Mouse (Mus musculus): ENCODE data around the gene Ccr8.

GRCm38 (mm10) chr9:120068047-120068446, 23.9 kb upstream of the Ccr8 start:
- TF ChIP-seq CTCF (IDR thresholded peaks at IDR 0.05; ENCODE audit: control insufficient read depth, insufficient read depth, insufficient replicate concordance, low read depth, low read length): no peak
- TF ChIP-seq POLR2A (IDR thresholded peaks at IDR 0.05; ENCODE audit: control insufficient read depth, low read depth, low read length): no peak

Measured in testis, adult 2 months (tissue).